Mouse (Mus musculus) c-Kit-positive CD71-positive TER-119-negative erythroid progenitor cells, embryonic 14.5 days (primary cell): ENCODE results near the gene Bhmt2.

Experiments
- DNase-seq: peaks from one replicate; pipeline ENCODE4 v3.0.0-alpha.2; 2013; ENCODE audit warnings: low read depth

Bhmt2 gene

GRCm38 (mm10) chr13:93674131-93674561 lies at the start of gene Bhmt2, which contains the start of gene Dmgdh:
Bhmt2 (minus strand) TSS chr13:93674302.
Dmgdh (plus strand) TSS chr13:93674433.
- no peak for DNase-seq

DNA sequence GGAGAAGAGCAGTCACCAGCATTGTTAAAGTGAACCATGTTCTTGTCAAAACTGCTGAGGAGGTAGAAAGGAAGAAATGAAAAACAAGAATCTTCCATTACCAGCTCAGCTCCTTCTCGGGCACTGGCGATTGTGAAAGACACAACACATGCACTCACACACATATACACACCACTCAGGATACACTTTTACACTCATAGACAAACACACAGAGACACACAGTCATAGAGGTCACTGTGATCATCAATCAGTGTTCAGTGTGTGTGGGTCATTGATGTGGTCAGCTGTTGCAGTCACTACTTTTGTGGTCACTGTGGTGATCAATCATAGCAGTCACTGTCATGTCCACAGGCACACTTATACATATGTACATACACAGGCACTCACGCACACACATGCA lies 49.4 kb upstream of the Bhmt2 start:
- no peak for DNase-seq

- DNase-seq = no peak
Observed at GRCm38 (mm10) chr13:93721916-93722315, 47.8 kb upstream of the Bhmt2 start.

- DNase-seq = peak; percentile 21
Observed at GRCm38 (mm10) chr13:93718948-93719347, 44.8 kb upstream of the Bhmt2 start.

DNA sequence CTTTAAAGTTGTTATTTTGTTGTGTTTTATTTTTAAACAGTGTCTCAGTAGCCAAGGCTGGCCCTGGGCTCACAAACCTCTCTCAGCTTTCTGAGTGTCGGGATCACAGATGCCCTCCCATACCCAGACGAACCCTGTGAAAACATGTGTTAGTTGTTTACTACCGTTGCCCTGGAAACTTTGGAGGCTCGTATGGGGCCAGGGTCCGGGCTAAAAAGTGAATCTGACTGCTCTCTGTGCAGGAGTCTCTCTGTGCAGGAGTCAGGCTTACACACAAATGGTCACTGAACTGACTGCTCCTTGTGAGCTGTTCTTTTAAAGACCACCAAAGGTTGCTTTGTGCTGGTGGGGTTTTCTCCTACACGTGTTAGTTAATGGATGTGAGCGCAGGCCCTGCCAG lies 43.0 kb upstream of the Bhmt2 start:
- DNase-seq = no peak

DNA sequence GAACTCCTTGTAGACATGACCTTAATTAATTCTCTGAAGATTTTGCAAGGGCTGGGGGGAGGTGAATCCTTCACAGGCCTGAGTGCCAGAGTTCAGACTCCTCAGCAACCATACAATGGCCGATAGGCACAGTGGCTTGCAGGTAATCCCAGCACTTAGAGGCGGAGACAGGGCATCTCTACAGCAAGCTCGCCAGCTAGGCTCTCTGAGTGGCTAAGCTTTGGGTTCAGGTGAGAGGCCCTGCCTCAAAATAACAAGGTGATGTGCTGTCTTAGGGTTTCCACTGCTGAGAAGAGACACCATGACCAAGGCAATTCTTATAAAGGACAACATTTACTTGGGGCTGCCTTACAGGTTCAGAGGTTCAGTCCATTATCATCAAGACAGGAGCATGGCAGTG lies 39.7 kb upstream of the Bhmt2 start:
- no peak for DNase-seq

DNA sequence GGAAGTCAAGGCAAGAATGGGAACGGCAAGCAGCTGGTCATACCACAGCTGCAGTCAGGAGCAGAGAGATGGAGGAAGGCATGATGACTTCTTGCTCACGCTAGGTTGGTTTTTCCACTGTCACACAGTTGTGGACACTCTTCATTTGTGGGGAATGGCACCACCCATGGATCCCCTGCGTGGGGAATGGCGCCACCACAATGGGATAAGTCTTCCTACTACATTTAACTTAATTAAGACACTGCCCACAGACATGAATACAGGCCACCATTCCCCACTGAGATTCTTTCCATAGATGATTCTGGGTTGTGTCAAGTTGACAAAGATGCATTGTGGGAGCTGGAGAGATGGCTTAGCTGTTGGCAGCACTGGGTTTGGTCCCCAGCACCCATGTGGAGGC lies 38.3 kb upstream of the Bhmt2 start:
- DNase-seq = no peak

GRCm38 (mm10) chr13:93711226-93711625 lies 37.1 kb upstream of the Bhmt2 start:
- DNase-seq = no peak

DNA sequence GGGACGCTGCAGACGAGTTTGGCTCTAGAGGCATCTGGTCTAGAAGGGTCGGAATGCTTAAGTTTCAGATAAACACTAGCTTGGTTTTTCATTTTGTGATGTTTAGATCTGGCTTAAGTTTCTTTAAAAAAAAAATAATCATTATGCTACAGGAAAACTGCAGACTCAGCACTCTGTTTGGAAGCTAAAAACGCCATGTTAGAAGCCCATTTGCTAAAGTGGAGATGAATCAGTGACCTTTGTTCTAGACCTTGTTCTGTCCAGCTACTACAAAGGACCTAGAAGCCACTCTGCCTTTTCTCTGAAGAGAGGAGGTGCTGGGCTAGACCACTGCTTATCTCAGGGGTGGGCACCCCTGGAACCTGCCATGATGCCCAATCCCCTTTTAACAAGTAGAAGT lies 36.2 kb upstream of the Bhmt2 start:
- DNase-seq = no peak

DNA sequence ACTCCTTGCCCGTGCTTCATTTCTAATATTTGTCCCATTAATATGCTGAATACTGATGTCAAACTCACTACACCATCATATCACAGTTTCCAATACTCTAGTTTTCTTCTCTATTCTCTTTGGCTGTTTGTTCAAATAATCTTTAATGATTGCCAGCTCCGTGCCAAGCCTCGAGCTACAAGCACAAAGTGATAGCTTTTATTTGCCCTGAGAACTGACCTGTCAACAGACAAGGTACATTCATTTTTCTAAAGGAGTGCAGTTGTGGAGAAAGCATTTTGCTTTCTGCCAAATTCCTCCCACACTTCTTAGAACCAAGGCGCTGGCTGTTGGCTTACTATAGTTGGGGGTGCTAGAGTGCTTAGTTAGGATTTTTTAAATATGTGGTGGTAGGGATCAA lies 33.2 kb upstream of the Bhmt2 start:
- DNase-seq = no peak

GRCm38 (mm10) chr13:93705697-93706096 lies 31.6 kb upstream of the Bhmt2 start:
- DNase-seq = no peak

- DNase-seq = no peak
Observed at GRCm38 (mm10) chr13:93698866-93699265, 24.8 kb upstream of the Bhmt2 start.

DNA sequence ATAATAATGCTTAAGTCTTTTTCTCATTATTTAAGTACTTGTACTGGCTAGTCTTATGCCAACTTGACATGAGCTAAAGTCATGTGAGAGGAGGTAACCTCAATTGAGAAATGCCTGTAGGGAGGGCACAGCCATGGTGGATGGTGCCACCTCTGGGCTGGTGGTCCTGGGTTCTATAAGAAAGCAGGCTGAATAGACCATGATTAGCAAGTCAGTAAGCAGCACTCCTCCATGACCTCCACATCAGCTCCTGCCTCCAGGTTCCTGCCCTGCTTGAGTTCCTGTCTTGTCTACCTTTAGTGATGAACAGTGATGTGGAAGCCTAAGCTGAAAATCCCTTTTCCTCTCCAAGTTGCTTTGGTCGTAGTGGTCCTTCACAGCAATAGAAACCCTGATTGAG lies 16.7 kb upstream of the Bhmt2 start:
- no peak for DNase-seq

- no peak for DNase-seq
Observed at GRCm38 (mm10) chr13:93689566-93689965, 15.5 kb upstream of the Bhmt2 start.

DNA sequence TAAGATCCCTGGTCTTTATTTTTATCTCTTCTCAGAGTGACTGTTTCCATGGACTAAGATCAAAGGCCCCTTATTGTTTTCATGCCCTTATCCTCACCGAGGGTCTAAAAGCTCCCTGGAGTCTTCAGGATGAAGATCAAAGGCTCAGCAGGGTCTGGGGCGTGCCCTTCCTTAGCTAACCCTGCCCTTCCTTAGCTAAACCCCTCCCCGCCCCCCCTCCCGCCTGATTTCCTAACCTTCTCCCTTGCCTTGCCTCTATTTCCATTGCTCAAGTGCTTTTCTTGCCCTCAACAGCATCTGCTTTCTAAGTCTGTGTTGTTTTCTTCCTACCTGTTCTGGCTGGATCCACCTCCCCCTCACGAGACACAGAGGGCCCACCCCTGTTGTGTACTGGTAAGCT lies 13.2 kb upstream of the Bhmt2 start:
- no peak for DNase-seq

DNA sequence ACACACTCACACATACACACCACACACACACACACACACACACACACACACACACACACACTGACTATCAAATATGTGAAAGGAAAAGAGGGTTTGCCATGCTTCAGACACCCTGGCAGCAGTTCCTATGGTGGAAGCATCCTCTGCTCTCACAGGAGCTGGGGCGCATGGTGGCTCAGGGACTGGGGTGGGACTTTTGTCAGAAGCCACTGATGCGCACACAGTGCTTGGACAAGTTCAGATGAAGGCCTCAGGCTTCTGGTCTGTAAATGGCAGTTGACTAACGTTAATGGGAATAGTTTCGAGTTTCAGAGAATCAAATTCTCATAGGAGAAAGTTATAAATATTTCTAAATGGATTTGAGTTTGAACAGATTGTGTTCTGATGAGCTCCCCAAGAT lies 11.1 kb upstream of the Bhmt2 start:
- no peak for DNase-seq

- no peak for DNase-seq
Observed at GRCm38 (mm10) chr13:93683336-93683735, 9.2 kb upstream of the Bhmt2 start.

DNA sequence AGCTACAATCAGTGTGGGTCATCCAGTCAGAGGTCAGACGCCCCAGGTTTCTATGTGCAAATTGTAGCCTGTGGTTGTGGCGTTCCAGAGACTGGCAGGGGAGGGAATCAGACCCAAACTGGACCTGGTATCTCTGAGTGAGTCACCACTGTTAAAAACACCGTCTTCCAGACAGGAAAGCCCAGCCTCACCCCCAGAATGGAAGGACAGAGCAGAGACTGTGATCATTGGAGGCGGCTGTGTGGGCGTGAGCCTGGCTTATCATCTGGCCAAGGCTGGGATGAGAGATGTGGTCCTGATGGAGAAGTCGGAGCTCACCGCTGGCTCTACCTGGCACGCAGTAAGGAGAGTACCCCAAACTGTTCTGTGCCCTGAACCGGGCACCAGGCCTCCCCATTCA lies 2.8 kb upstream of the Bhmt2 start:
- no peak for DNase-seq

DNA sequence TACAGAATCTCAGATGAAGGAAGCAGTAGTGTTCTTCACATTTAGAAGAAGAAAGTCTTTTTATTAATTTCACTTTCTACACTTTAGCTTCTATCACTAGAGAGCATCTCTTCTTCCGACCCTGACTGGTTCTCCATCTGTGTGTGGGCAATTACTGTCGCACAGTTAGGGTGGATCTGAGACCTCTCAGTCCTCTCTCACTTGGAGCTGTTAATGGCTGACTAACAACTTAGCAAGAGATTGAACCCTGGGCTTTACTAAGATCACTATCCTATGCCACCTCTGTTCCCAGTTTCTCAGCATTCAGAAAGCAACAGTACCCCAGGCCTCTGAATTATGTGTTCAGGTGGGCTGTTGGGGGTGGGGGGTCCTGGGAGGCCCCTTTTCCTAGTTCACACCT lies 806 bp downstream of the Bhmt2 start:
- no peak for DNase-seq

GRCm38 (mm10) chr13:93672371-93672770 lies 1.7 kb downstream of the Bhmt2 start:
- no peak for DNase-seq

GRCm38 (mm10) chr13:93667586-93667985 lies 6.5 kb downstream of the Bhmt2 start:
- no peak for DNase-seq

DNA sequence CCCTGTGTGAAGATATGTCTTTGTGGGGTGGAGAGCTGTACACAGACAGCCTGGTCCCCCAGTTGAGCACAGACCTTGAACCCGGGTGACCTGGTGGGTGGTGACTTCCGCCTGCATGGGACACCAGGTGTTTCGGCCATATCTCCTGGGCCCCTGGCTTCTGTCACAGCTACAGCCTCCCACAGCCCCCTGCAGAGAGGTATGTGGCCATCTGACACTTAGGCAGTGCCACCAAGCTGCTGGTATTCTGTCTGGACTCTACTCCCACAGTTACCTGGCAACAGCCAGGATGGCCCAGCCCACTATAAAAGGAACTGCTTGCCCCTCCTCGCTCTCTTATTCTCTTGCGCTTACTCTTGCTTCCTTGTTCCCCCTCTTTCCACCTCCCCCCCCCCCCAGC lies 16.2 kb downstream of the Bhmt2 start:
- no peak for DNase-seq

GRCm38 (mm10) chr13:93653382-93653781 lies 20.7 kb downstream of the Bhmt2 start:
- no peak for DNase-seq

- no peak for DNase-seq
Observed at GRCm38 (mm10) chr13:93648387-93649130, 25.5 kb downstream of the Bhmt2 start.
